Mouse (Mus musculus) Patski (cell line): Measurements from ENCODE around the gene Cnot6l. TPM values are rescaled to one million over a fixed set of nuclear protein-coding genes. Genes with fewer than 3 reads are reported as not detected.
A peak's percentile ranks its signal among the peaks of the same experiment; 100 is the strongest.

Source experiments
- ATAC-seq: fragments of 100-300 bp; one replicate; pipeline ENCODE4 v1.8.0; 2021
- CTCF ChIA-PET: fragments of 350-600 bp; sonication (Branson Sonifier 250); formaldehyde crosslinking; loops from one replicate; lab custom pipeline; 2022; ENCODE audit warnings: inconsistent platforms; lab: Charles Lee
- POLR2A ChIA-PET: fragments of 350-600 bp; sonication (Branson Sonifier 250); formaldehyde crosslinking; loops from one replicate; lab custom pipeline; 2022; ENCODE audit warnings: antibody characterized with exemption, inconsistent platforms; lab: Charles Lee
- DNase-seq: peaks from one replicate; pipeline ENCODE4 v3.0.0-alpha.2; 2011; ENCODE audit warnings: low read depth, low spot score
- H3K27me3 ChIP-seq: fragments of 371-371 bp; one replicate; pipeline ENCODE4 v1.5.1; 2021
- CTCF ChIP-seq: fragments of 100-300 bp; IDR thresholded peaks from one replicate; pipeline ENCODE4 v1.5.1; 2021
- in situ Hi-C: fragments of 300-500 bp; cut with MboI; formaldehyde crosslinking; loops from 3 replicates; pipeline ENCODE4 v1.11.1; 2018; ENCODE audit warnings: low pct_unique_long_range_greater_than_20kb, mixed read lengths
- polyA plus RNA-seq: library from polyadenylated mRNA; unstranded; gene quantifications from one replicate; pipeline ENCODE4 v1.2.3, GENCODE M21; 2021

Gene Cnot6l
- 29.3 TPM for polyA plus RNA-seq

- TF ChIP-seq CTCF, result no peak
- H3K27me3 ChIP-seq, result no peaks in the 10 kb centered on the region
- ATAC-seq (no peak), DNase-seq (no peak)
- POLR2A ChIA-PET, result interaction anchor here (0.6 kb wide), 1 partner anchor 446 kb away, joined by 4 read pairs; no protein-coding TSS in a partner anchor
- in situ Hi-C loops, result no loop called here
- CTCF ChIA-PET, result interaction anchor here (1.0 to 2.3 kb wide), 4 partner anchors 11 to 44 kb away, joined by 3 to 9 read pairs (median 3); partner anchors contain the start of gene Mrpl1
These were observed at the start of gene Cnot6l for GRCm38 (mm10) chr5:96164021-96164411. Gene Cnot6l (minus strand): TSS chr5:96164171.

- DNase-seq, result peak; percentile 84
- ChIA-PET POLR2A (interaction anchor here (0.6 to 1.3 kb wide), 3 partner anchors 48 to 117 kb away, joined by 3 to 4 read pairs (median 3); no protein-coding TSS in a partner anchor), CTCF (interaction anchor here (2.8 kb wide), 1 partner anchor 11 kb away, joined by 11 read pairs; no protein-coding TSS in a partner anchor)
- in situ Hi-C loops, result loop anchor here (5.0 kb wide), 1 partner anchor 43 kb away; no protein-coding TSS in a partner anchor
- no peak for TF ChIP-seq CTCF
- ATAC-seq, result peak; percentile 89
- H3K27me3 ChIP-seq, result no peaks in the 10 kb centered on the region
These were observed 46.1 kb upstream of the Cnot6l start for GRCm38 (mm10) chr5:96209916-96210583.

- POLR2A ChIA-PET, result interaction anchor here (0.6 to 1.3 kb wide), 3 partner anchors 47 to 116 kb away, joined by 3 to 4 read pairs (median 3); no protein-coding TSS in a partner anchor
- no peak for TF ChIP-seq CTCF
- DNase-seq (no peak), ATAC-seq (peak; percentile 37)
- in situ Hi-C loops, result loop anchor here (5.0 kb wide), 1 partner anchor 42 kb away; no protein-coding TSS in a partner anchor
- CTCF ChIA-PET, result interaction anchor here (2.4 to 2.8 kb wide), 2 partner anchors 11 to 45 kb away, joined by 9 to 11 read pairs; partner anchors contain the start of gene Cnot6l
- H3K27me3 ChIP-seq, result no peaks in the 10 kb centered on the region
These were observed 45.5 kb upstream of the Cnot6l start, which contains the start of gene Mrpl1 for GRCm38 (mm10) chr5:96209459-96209858. Gene Mrpl1 (plus strand): TSS chr5:96209493.

GRCm38 (mm10) chr5:96208543-96208942 is 44.6 kb upstream of the Cnot6l start:
- in situ Hi-C loops, result loop anchor here (5.0 kb wide), 1 partner anchor 41 kb away; no protein-coding TSS in a partner anchor
- ATAC-seq, result no peak
- DNase-seq, result no peak
- no peaks in the 10 kb centered on the region for H3K27me3 ChIP-seq
- POLR2A ChIA-PET, result interaction anchor here (1.6 kb wide), 1 partner anchor 46 kb away, joined by 5 read pairs; no protein-coding TSS in a partner anchor
- CTCF ChIA-PET, result interaction anchor here (1.4 to 2.8 kb wide), 3 partner anchors 12 to 81 kb away, joined by 4 to 11 read pairs (median 9); partner anchors contain the start of gene Cnot6l
- no peak for TF ChIP-seq CTCF

DNA sequence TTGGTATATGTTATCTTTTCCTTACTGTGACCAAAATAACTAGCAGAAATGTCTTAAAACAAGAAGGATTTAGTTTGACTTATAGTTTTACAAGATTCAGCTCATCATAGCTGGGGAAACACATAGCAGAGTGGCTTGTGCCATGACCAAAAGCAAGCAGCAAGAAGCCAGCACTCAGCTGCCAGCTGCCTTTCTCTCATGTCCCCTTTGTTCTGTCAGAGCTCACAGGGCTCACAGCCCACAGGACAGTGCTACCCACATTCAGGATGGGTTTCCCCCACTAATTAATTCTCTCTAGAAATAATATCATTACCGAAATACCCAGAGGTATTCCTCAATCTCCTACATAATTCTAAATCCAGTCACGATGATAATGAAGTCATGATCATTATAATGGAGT is 43.6 kb upstream of the Cnot6l start:
- DNase-seq (no peak), ATAC-seq (no peak)
- ChIA-PET POLR2A (interaction anchor here (0.8 to 1.6 kb wide), 4 partner anchors 12 to 47 kb away, joined by 3 to 5 read pairs (median 3); no protein-coding TSS in a partner anchor), CTCF (interaction anchor here (0.9 to 2.8 kb wide), 6 partner anchors 13 to 80 kb away, joined by 3 to 11 read pairs (median 6); partner anchors contain the start of gene Cnot6l)
- in situ Hi-C loops, result loop anchor here (5.0 kb wide), 1 partner anchor 40 kb away; no protein-coding TSS in a partner anchor
- no peak for TF ChIP-seq CTCF
- no peaks in the 10 kb centered on the region for H3K27me3 ChIP-seq

DNA sequence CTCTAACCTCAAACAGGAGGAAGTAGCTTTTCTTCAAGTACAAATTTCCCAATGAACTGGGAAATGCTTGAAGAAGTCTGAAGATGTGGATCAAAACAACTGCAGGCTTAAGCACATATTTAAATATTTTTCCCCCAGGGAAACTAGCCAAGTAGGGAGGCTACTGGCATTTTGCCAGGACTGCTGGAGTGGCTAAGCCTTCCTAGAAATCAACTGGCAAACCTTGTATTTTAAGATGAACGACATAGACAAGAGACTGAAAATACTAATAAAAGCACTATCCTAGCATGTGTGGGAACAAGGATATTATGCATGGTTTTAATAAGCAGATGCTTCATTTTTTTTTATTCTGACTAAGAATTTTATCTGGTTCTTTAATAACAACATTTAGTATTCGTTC is 42.9 kb upstream of the Cnot6l start:
- ChIA-PET CTCF (interaction anchor here (0.9 to 2.2 kb wide), 4 partner anchors 16 to 80 kb away, joined by 3 to 7 read pairs (median 4); no protein-coding TSS in a partner anchor), POLR2A (interaction anchor here (0.8 to 1.3 kb wide), 2 partner anchors 12 to 47 kb away, joined by 3 read pairs; no protein-coding TSS in a partner anchor)
- DNase-seq (peak; percentile 77), ATAC-seq (no peak)
- in situ Hi-C loops, result loop anchor here (5.0 kb wide), 1 partner anchor 40 kb away; no protein-coding TSS in a partner anchor
- TF ChIP-seq CTCF, result no peak
- H3K27me3 ChIP-seq, result no peaks in the 10 kb centered on the region

- POLR2A ChIA-PET, result no interaction called here
- no peak for DNase-seq
- ATAC-seq, result no peak
- CTCF ChIA-PET, result interaction anchor here (5.9 kb wide), 1 partner anchor 13 kb away, joined by 21 read pairs; no protein-coding TSS in a partner anchor
- in situ Hi-C loops, result no loop called here
- H3K27me3 ChIP-seq, result no peaks in the 10 kb centered on the region
- TF ChIP-seq CTCF, result no peak
These were observed 37.6 kb upstream of the Cnot6l start for GRCm38 (mm10) chr5:96201462-96202154.

GRCm38 (mm10) chr5:96200269-96200668 is 36.3 kb upstream of the Cnot6l start:
- TF ChIP-seq CTCF, result no peak
- ATAC-seq (no peak), DNase-seq (no peak)
- no peaks in the 10 kb centered on the region for H3K27me3 ChIP-seq
- CTCF ChIA-PET, result interaction anchor here (1.8 to 5.9 kb wide), 2 partner anchors 11 to 35 kb away, joined by 4 to 21 read pairs; no protein-coding TSS in a partner anchor
- in situ Hi-C loops, result no loop called here
- POLR2A ChIA-PET, result no interaction called here

GRCm38 (mm10) chr5:96198271-96198670 is 34.3 kb upstream of the Cnot6l start:
- in situ Hi-C loops, result no loop called here
- no peak for TF ChIP-seq CTCF
- POLR2A ChIA-PET, result no interaction called here
- ATAC-seq (no peak), DNase-seq (no peak)
- H3K27me3 ChIP-seq, result no peaks in the 10 kb centered on the region
- CTCF ChIA-PET, result interaction anchor here (1.1 to 5.9 kb wide), 3 partner anchors 9 to 15 kb away, joined by 3 to 21 read pairs (median 4); no protein-coding TSS in a partner anchor
